In genomic region chr16:20425855-20426598, GRCm38 (mm10) we compare ENCODE assay signal across 8 mouse cellular contexts. TPM values are rescaled to one million over a fixed set of nuclear protein-coding genes. Genes with fewer than 3 reads are reported as not detected.
DNase-seq lines count a peak whose midpoint lies in the region; ATAC-seq and TF ChIP-seq lines count a peak whose summit lies in the region.

Gene Abcc5, minus strand, starts transcription at chr16:20426394.

- TF ChIP-seq POLR2A in limb, embryonic 14.5 days (IDR thresholded peaks at IDR 0.05; ENCODE audit: borderline replicate concordance, extremely low read depth, insufficient read depth, insufficient read length) = 0 out of 2 replicates have a peak, but pooled peaks have one; percentile 26

- ATAC-seq in embryonic facial prominence, embryonic 14.5 days (ENCODE audit: low read depth) = peak; percentile 99
- peak; percentile 98 for ATAC-seq in limb, embryonic 14.5 days (ENCODE audit: low FRiP score, low read depth)
- peak; percentile 99 for ATAC-seq in midbrain, postnatal 0 days (ENCODE audit: low FRiP score)

- H3K36me3 ChIP-seq in embryonic facial prominence, embryonic 14.5 days (ENCODE audit: control insufficient read depth, insufficient read depth, low read length) = peaks cover 11% of the 10 kb centered on the region; the same call in 1 of the 2 replicates
- H3K36me3 ChIP-seq in limb, embryonic 14.5 days (ENCODE audit: control insufficient read depth, insufficient read depth, low read length) = peaks cover 7% of the 10 kb centered on the region
- H3K36me3 ChIP-seq in midbrain, postnatal 0 days (ENCODE audit: insufficient read depth, low read length) = peaks cover 9% of the 10 kb centered on the region

- peak; percentile 94 for DNase-seq in 3T3-L1 (ENCODE audit: low read depth, low spot score)
- peak; percentile 78 to 79 for DNase-seq in adrenal gland, postnatal 4 days (ENCODE audit: low spot score in 2 of 2)
- DNase-seq in embryonic facial prominence, embryonic 14.5 days (ENCODE audit: low spot score) = peak; percentile 98
- DNase-seq in heart, adult 8-10 months (ENCODE audit: low spot score) = peak; percentile 91
- peak; percentile 89 for DNase-seq in kidney, adult 9 months
- DNase-seq in limb, embryonic 14.5 days (ENCODE audit: low spot score) = peak; percentile 93
- peak; percentile 97 for DNase-seq in midbrain, postnatal 0 days (ENCODE audit: low spot score)
- peak; percentile 82 to 89 for DNase-seq in spleen, postnatal 14 days (ENCODE audit: low spot score in 2 of 2)

- peak within 1 kb of the TSS; percentile 87 for H3K27ac ChIP-seq in embryonic facial prominence, embryonic 14.5 days (replicated peaks; ENCODE audit: low read depth, low read length)
- H3K27ac ChIP-seq in limb, embryonic 14.5 days (replicated peaks; ENCODE audit: low read depth, low read length) = peak within 1 kb of the TSS; percentile 84
- peak within 1 kb of the TSS; percentile 92 for H3K27ac ChIP-seq in midbrain, postnatal 0 days (ENCODE audit: low read depth, low read length)

- peak within 1 kb of the TSS; percentile 84 for H3K9ac ChIP-seq in embryonic facial prominence, embryonic 14.5 days (ENCODE audit: low read depth, low read length)
- peak within 1 kb of the TSS; percentile 80 for H3K9ac ChIP-seq in limb, embryonic 14.5 days (ENCODE audit: low read depth, low read length, severe bottlenecking)
- peak within 1 kb of the TSS; percentile 86 for H3K9ac ChIP-seq in midbrain, postnatal 0 days (replicated peaks; ENCODE audit: low read length, poor library complexity, severe bottlenecking)

- peak; percentile 87 for TF ChIP-seq CTCF in midbrain, postnatal 0 days (IDR thresholded peaks at IDR 0.05)

- WGBS in embryonic facial prominence, embryonic 14.5 days = under 1% methylated on average over 45 of the region's 62 CpGs
- WGBS in limb, embryonic 14.5 days = under 1% methylated on average over 52 of the region's 62 CpGs
- under 1% methylated on average over 62 of the region's 62 CpGs for WGBS in midbrain, postnatal 0 days

- H3K4me3 ChIP-seq in embryonic facial prominence, embryonic 14.5 days (ENCODE audit: low read depth, low read length) = peak within 1 kb of the TSS; percentile 89
- peak within 1 kb of the TSS; percentile 79 for H3K4me3 ChIP-seq in limb, embryonic 14.5 days (replicated peaks; ENCODE audit: low read length)
- H3K4me3 ChIP-seq in midbrain, postnatal 0 days (ENCODE audit: low read depth, low read length) = peak within 1 kb of the TSS; percentile 76

- H3K4me1 ChIP-seq in embryonic facial prominence, embryonic 14.5 days (ENCODE audit: control insufficient read depth, insufficient read depth, low read length) = peaks cover 14% of the 10 kb centered on the region; the same call in 1 of the 2 replicates
- peaks cover 13% of the 10 kb centered on the region for H3K4me1 ChIP-seq in limb, embryonic 14.5 days (ENCODE audit: control insufficient read depth, insufficient read depth, low read length)
- H3K4me1 ChIP-seq in midbrain, postnatal 0 days (ENCODE audit: insufficient read depth, low read length) = no peaks in the 10 kb centered on the region

- no peaks in the 10 kb centered on the region for H3K27me3 ChIP-seq in embryonic facial prominence, embryonic 14.5 days (replicated peaks; ENCODE audit: control insufficient read depth, insufficient read depth, low read length)
- H3K27me3 ChIP-seq in limb, embryonic 14.5 days (ENCODE audit: control insufficient read depth, insufficient read depth, low read length) = no peaks in the 10 kb centered on the region
- H3K27me3 ChIP-seq in midbrain, postnatal 0 days (ENCODE audit: insufficient read depth, low read length) = no peaks in the 10 kb centered on the region

- H3K4me2 ChIP-seq in embryonic facial prominence, embryonic 14.5 days (ENCODE audit: low read depth, low read length) = peak within 1 kb of the TSS; percentile 73
- peak within 1 kb of the TSS; percentile 52 for H3K4me2 ChIP-seq in limb, embryonic 14.5 days (replicated peaks; ENCODE audit: low read depth, low read length, severe bottlenecking)
- H3K4me2 ChIP-seq in midbrain, postnatal 0 days (ENCODE audit: low read depth, low read length, poor library complexity, severe bottlenecking) = peak within 1 kb of the TSS; percentile 55

- H3K9me3 ChIP-seq in embryonic facial prominence, embryonic 14.5 days (ENCODE audit: control insufficient read depth, low read length) = no peaks in the 10 kb centered on the region
- no peaks in the 10 kb centered on the region for H3K9me3 ChIP-seq in limb, embryonic 14.5 days (ENCODE audit: control insufficient read depth, low read length)
- H3K9me3 ChIP-seq in midbrain, postnatal 0 days (ENCODE audit: low read length) = no peaks in the 10 kb centered on the region

RNA-seq across cellular contexts. Expression of gene Abcc5, which starts in this region (rescaled TPM):
- 10 to 100 TPM; 73.7 to 75.5 TPM for total RNA-seq in adrenal gland, postnatal 4 days (2021)
- polyA plus RNA-seq in embryonic facial prominence, embryonic 14.5 days (2014; fragmentation: Nextera tagmentation; extraction: Ambion mirVana) = 63.5 and 63.8 TPM in 2 replicates
- total RNA-seq in heart, adult 8-10 months (2022) = 10 to 100 TPM; 26.5 to 31.1 (median 27.8) TPM
- 223 and 274 TPM in 2 replicates for polyA plus RNA-seq in limb, embryonic 14.5 days (2012; rRNA removed)
- 73.1 and 91.5 TPM in 2 replicates for polyA plus RNA-seq in limb, embryonic 14.5 days (2014; fragmentation: Nextera tagmentation; extraction: Ambion mirVana)
- total RNA-seq in midbrain, postnatal 0 days (2014; rRNA removed) = 68.7 and 90.1 TPM in 2 replicates
- 98.7 and 110 TPM in 2 replicates for polyA plus RNA-seq in midbrain, postnatal 0 days (2015; fragmentation: Nextera tagmentation; extraction: Ambion mirVana)

Comparison
In these comparisons a context has a peak if more than half of its experiments do, and no peak if none do; other contexts are left out.
1. Peak in every context shown above with its lines: DNase-seq, ATAC-seq, H3K4me3 ChIP-seq and H3K27ac ChIP-seq.